Mouse (Mus musculus): ENCODE results near the gene Prc1.

The Prc1 gene
- long read RNA-seq, experiment 1 = 0 reads
- long read RNA-seq, experiment 2, partial matches to known transcripts = 2 of 6 reads
- long read RNA-seq, experiment 2, other reads (novel, unspliced or antisense) = 0 of 6 reads

- intact Hi-C loops (cut with DNase I) = no loop called here
Measured at GRCm38 (mm10) chr7:80294062-80294763, at the start of gene Prc1. Gene Prc1 (plus strand): TSS chr7:80294450.

GRCm38 (mm10) chr7:80244851-80245250 lies 49.4 kb upstream of the Prc1 start:
- intact Hi-C loops (cut with DNase I) = no loop called here

GRCm38 (mm10) chr7:80246148-80246721 lies 48.0 kb upstream of the Prc1 start, which contains the start of gene Ttll13:
Gene Ttll13 (plus strand): TSS chr7:80246376.
- intact Hi-C loops (cut with DNase I) = no loop called here

- intact Hi-C loops (cut with DNase I) = no loop called here
Measured at GRCm38 (mm10) chr7:80246859-80247258, 47.4 kb upstream of the Prc1 start.

- intact Hi-C loops (cut with DNase I) = no loop called here
Measured at GRCm38 (mm10) chr7:80252437-80252836, 41.8 kb upstream of the Prc1 start.

- intact Hi-C loops (cut with DNase I) = no loop called here
Measured at GRCm38 (mm10) chr7:80252886-80253285, 41.4 kb upstream of the Prc1 start.

GRCm38 (mm10) chr7:80255981-80256380 lies 38.3 kb upstream of the Prc1 start:
- intact Hi-C loops (cut with DNase I) = loop anchor here (5.0 kb wide), 1 partner anchor 114 kb away; no protein-coding TSS in a partner anchor

- intact Hi-C loops (cut with DNase I) = loop anchor here (5.0 kb wide), 1 partner anchor 115 kb away; no protein-coding TSS in a partner anchor
Measured at GRCm38 (mm10) chr7:80257706-80258105, 36.5 kb upstream of the Prc1 start.

- intact Hi-C loops (cut with DNase I) = no loop called here
Measured at GRCm38 (mm10) chr7:80260625-80261371, 33.5 kb upstream of the Prc1 start, which contains the start of gene Ngrn. Gene Ngrn (plus strand): TSS chr7:80261215.

- intact Hi-C loops (cut with DNase I) = no loop called here
Measured at GRCm38 (mm10) chr7:80261372-80261990, 32.8 kb upstream of the Prc1 start.

GRCm38 (mm10) chr7:80264606-80265005 lies 29.6 kb upstream of the Prc1 start:
- intact Hi-C loops (cut with DNase I) = no loop called here

GRCm38 (mm10) chr7:80267764-80268163 lies 26.5 kb upstream of the Prc1 start:
- intact Hi-C loops (cut with DNase I) = no loop called here

GRCm38 (mm10) chr7:80268897-80269750 lies 25.1 kb upstream of the Prc1 start, which contains the start of gene Vps33b:
Gene Vps33b (plus strand): TSS chr7:80269649.
- intact Hi-C loops (cut with DNase I) = no loop called here

GRCm38 (mm10) chr7:80269751-80270255 lies 24.4 kb upstream of the Prc1 start:
- intact Hi-C loops (cut with DNase I) = no loop called here

- intact Hi-C loops (cut with DNase I) = no loop called here
Measured at GRCm38 (mm10) chr7:80273456-80273855, 20.8 kb upstream of the Prc1 start.

GRCm38 (mm10) chr7:80276374-80276773 lies 17.9 kb upstream of the Prc1 start:
- intact Hi-C loops (cut with DNase I) = no loop called here

- intact Hi-C loops (cut with DNase I) = no loop called here
Measured at GRCm38 (mm10) chr7:80280032-80280431, 14.2 kb upstream of the Prc1 start.

GRCm38 (mm10) chr7:80280998-80281397 lies 13.3 kb upstream of the Prc1 start:
- intact Hi-C loops (cut with DNase I) = no loop called here

- intact Hi-C loops (cut with DNase I) = no loop called here
Measured at GRCm38 (mm10) chr7:80281646-80282045, 12.6 kb upstream of the Prc1 start.

Measured in adrenal gland (tissue).